Mouse (Mus musculus) cerebellum, postnatal 14 days (tissue): ENCODE results near the gene Ephb3.
"Not testable (repeated sequence)": the region's sequence is repeated elsewhere in the genome, so short reads cannot be mapped to it uniquely, and the experiment has no call there.

ENCODE experiments used
- DNase-seq, 2 experiments: peaks; one replicate each; pipeline ENCODE4 v3.0.0; 2021; ENCODE audit warnings: mixed read lengths in 2 of 2

Ephb3 gene

GRCm38 (mm10) chr16:21204367-21205092, at the start of gene Ephb3:
TSS of gene Ephb3 (plus strand) at chr16:21204755.
- peak; percentile 99 to 100 for DNase-seq

GRCm38 (mm10) chr16:21156261-21156660, 48.3 kb upstream of the Ephb3 start:
- not testable (repeated sequence) for DNase-seq

DNA sequence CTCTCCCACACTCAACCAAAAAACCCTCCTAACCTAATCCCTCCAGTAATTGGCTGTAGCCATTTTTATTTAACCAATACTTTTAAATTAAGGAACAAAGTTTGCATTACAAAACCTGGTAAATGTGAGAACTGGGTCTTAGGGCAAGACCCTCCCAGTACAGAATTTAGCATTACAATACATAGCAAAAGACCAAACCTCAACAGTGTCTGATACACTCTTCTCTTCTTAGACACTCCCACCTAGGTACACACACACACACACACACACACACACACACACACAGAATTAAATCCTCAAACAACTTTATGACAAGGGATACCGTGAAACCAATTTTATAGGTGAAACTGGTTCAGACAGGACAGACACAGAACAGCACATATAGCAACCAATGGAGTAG, 45.3 kb upstream of the Ephb3 start:
- not testable (repeated sequence) for DNase-seq

GRCm38 (mm10) chr16:21163423-21163822, 41.1 kb upstream of the Ephb3 start:
- DNase-seq: not testable (repeated sequence)

GRCm38 (mm10) chr16:21165343-21166220, 39.0 kb upstream of the Ephb3 start:
- peak; percentile 4 to 20 for DNase-seq

- DNase-seq: no peak
These were observed 35.8 kb upstream of the Ephb3 start for GRCm38 (mm10) chr16:21168730-21169129.

GRCm38 (mm10) chr16:21175236-21175635, 29.3 kb upstream of the Ephb3 start:
- no peak for DNase-seq

DNA sequence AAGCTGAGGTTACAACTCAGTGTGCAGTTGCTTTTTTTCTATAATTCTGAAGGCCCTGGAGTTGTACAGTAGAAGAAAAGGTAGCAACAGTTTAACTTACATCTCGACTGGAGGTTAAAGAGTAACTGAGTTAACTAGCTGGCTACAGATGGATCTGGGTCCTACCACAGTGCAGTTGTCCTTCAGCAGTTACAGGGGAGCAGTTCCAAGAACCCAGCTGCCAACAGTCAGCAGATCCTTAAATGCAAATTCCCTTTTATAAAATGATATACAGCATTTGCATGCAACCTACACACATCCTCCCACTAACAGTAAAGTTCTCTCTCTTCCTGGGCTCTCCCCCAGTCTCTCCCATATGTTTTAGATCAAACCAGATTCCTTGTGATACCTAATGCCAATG, 22.4 kb upstream of the Ephb3 start:
- DNase-seq: no peak

- DNase-seq: no peak
These were observed 19.9 kb upstream of the Ephb3 start for GRCm38 (mm10) chr16:21184697-21185096.

DNA sequence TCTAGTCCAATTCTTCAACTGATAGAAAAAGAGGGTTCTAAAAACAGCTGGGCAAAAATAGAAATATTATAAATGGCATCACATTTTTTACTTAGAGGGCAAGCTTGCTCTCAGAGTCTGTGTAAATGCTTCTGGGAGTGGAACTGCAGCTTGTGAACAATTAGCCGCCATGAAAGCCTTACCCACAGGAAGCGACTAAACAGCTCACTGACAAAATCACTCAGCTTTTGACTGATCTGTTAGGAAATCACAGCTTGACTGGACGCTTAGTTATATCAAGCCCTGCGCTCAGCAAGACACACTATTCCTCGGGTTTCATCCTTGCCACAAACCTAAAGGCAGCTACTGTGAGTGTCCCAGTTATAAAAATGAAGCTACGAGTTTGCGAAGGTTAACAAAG, 17.0 kb upstream of the Ephb3 start:
- DNase-seq: no peak

DNA sequence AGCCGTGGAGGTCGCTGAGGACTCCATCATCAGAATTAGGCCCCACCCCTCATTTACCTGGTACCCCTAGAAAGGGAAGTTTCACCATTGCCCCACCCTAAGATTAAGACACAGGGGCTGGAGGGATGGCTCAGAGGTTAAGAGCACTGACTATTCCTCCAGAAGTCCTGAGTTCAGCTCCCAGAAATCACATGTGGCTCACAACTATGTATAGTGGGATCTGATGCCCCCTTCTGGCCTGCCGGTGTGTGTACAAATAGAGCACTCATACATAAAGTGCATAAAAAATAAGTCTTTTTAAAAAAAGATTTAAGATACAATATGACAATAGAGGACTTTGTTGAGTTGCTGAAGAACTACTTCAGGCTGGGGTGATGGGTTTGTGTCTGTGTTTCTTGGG, 16.2 kb upstream of the Ephb3 start:
- DNase-seq: peak in 1 of 2 experiments; percentile 16

GRCm38 (mm10) chr16:21191569-21191968, 13.0 kb upstream of the Ephb3 start:
- no peak for DNase-seq

DNA sequence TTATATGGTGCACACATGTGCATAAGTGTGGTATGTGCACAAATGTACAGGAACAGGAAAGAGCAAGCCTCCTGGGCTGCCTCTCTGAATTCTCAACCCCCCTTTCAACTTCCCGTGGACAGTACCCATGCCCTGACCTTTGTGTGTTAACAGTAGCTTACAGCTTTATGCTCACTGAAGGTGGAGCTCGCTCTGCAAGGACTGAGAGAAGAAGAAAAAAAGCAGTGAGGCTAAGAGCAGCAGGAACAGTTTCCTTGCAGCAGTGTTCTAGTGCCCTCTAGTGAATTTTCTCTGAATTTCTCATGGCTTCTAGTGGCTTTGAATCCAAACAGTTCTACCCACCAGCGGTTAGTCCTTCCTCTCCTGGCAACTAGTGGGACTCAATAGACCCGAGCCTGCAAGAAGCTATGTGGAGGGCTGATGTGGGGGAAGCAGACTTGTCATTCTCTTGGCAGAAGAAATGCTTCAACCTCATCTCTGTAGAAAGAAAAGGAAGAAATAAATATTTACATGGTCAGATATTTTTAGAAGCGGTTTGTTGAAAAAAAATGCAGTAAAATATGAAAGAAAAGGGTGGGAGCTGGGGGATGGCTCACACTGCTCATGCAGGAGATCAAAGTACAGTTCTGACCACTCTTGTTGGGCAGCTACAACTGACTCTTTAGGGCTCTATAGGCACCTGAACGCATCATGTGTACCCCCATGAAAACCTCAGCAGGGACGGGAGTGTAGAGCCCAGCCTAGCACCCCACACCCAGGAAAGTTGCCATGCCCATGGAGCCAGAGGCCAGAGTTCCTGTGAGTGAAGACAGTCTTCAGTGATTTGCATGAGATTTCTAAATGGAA, 11.8 kb upstream of the Ephb3 start:
- DNase-seq: peak; percentile 46 to 76

DNA sequence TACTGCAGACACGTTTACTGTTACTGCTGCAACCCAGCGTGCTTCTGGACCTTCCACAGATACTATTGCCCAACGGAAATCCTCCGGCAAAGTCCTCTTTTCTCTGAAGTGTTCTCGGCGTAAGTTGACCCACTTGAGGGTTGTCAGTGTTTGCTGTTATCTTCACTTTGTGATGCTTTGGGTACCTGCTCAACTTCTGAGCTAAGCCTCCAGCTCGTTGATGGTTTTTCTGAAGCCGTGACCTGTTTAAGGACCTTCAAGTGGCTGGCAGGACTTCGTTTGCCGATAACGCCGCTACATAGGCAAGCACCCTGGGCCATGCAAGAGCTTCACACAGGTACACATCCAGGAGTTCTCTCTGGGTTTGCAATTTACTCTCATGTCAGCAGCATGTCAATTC, 10.4 kb upstream of the Ephb3 start:
- no peak for DNase-seq

DNA sequence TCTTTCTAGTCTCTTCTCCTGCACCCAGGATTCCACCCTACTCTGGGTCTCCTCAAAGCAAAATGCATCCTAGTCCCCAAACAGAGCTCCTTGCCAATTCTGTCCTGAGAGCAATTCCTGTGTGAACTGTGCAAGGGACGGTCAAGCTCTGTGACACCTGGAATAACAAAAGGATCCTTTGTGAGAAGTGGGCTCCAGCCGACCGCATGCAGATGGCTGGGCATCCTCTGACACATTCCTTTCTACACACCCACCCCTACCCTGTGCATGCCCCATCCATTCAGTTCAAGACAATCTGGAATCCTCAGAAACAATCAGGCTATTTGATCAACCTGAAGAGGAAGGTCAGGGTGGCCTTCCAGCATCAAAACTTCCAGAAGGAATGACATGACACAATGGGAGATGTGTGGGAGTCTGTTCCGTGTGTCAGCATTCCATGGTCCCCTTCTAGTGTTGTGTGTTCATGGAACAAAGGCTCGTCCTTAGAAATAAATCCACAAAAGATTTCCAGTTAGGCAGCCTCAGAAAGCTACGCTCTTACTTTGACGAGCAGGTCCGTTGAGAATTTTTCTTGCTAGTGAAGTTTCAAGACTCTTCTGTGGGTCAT, 9.2 kb upstream of the Ephb3 start:
- DNase-seq: no peak

DNA sequence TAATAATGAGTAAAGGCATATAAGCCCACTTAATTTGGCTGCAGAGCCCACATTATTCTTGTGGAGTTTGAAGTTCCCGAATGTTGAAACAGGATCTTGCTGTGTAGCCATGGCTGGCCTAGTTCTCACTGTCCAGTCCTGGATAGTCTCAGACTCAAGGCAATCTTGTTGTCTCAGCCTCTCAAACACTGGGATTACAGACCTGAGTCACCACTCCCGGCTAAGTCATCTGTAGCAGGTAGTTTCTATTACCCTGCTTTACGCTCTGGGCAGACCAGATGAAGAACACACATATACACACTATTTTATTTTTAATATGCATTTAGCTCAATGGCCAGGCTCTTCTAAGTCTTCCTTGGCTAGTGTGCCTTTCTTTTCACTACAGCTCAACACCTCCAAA, 8.0 kb upstream of the Ephb3 start:
- DNase-seq: no peak

DNA sequence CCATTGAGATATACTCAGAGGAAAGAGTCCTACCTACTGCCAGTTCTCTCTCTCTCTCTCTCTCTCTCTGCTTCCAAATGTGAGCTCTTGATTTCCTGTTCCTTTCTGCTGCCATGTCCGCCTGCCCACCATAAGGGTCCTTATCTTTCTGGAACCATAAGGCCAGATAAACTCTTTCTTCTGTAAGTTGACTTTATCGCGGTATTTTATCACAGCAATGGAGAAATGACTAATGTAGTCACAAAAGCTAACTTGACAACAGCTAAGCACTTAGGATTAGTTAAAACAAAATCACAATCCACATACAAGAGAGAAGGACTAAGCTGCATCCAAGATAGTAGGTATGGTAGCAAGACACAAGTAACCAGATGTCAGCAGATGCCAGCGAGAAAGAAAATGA, 7.0 kb upstream of the Ephb3 start:
- DNase-seq: no peak

GRCm38 (mm10) chr16:21198006-21198405, 6.5 kb upstream of the Ephb3 start:
- DNase-seq: no peak

DNA sequence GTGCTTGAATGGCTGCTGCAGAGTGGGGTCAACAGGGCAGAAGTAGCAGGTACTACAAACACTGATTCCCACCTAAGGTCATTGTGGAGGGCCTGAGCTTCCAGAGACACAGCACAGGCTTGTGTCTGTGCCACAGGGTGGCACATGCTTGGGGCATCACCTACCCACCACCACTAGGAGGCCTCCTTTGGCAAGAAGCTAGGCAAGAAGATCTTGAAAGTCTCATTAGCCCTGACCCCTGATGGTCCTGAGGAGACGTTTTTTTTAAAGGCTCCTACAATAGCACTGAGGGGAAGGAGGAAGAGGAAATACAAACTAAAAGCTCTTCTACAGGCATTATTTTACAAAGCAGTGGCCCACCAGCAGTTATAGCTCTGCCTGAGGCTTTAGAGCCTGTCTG, 6.0 kb upstream of the Ephb3 start:
- peak in 1 of 2 experiments; percentile 51 for DNase-seq

DNA sequence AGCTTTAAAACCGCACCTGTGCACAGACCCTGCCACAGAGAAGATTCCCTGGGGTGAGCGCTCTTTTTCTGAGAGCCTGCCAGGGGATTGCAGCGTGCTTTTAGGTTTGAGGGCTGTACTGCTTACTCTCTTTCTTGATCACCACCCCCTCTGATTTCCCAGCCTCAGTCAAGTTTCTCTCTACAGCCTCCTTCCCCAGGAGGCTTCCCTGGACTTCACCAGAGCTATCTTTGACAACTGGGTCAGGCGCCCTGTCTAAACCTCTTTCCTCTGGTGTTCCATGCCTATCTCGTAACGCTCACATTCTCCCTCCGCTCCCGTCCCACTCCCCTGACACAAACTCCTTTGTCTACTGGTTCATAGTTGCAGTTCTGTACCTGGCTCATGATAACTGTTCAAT, 5.1 kb upstream of the Ephb3 start:
- DNase-seq: no peak

- DNase-seq: no peak
These were observed 1.8 kb upstream of the Ephb3 start for GRCm38 (mm10) chr16:21202731-21203130.

DNA sequence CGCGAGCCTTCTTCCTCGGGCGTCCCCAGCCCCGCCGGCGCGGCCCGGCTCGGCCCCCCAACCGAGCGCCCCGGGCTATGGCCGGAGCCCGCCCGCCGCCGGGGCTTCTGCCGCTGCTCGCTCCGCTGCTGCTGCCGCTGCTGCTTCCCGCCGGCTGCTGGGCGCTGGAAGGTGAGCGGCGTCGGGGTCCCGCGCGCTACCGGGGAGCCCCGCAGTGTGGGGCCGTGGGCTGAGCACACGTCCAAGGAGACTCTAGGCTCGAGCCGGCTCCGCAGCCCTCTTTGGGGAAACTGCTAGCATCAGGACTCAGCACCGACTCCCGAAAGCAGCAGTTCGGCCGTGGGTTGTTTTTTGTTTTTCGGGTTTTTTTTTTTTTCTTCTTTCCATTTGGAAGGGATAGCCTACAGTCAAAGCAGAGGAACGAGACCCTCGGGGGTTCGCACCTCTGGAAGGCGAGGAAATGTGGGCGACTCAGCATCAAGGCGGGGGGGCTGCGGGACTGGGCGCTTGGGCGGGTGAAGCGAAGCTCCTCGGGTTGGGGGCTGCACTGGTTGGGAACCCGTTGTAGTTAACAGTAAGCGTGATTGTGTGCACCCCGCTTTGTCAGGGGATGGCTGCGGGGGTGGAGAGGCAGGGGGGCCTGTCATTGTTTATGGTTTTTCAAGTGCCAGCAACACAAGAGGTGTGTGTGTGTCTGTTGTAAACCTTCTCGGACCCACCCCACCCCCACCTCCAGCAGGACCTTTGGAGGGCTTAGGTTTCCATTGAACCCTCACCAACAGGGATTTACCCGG, 735 bp downstream of the Ephb3 start:
- peak in 1 of 2 experiments; percentile 39 for DNase-seq
